Mouse (Mus musculus) kidney, adult 18-20 months (tissue): ENCODE results near the gene Hgd.

ENCODE experiments used
- DNase-seq: peaks from one replicate; pipeline ENCODE4 v3.0.0; 2021

Hgd gene

DNA sequence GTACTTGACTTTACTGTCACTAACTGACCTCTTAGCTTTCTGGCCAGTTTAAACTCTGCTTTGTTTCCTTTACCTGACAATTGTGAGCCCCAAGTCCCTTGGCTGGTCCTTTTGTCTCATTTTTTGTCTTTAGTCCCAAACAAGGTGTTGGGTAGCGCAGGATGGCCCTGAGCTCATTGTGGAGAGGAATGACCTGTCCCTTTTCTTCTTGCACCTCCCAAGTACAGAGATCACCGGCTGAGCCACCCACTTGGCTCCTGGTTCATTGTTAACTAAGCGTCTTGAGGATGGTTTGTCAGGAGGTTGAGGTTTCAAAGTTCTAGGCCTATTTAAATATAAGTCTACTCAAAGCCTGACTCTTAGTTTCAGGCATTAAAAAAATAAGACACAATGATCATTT is 3.4 kb downstream of the Hgd start:
- DNase-seq: peak; percentile 56

DNA sequence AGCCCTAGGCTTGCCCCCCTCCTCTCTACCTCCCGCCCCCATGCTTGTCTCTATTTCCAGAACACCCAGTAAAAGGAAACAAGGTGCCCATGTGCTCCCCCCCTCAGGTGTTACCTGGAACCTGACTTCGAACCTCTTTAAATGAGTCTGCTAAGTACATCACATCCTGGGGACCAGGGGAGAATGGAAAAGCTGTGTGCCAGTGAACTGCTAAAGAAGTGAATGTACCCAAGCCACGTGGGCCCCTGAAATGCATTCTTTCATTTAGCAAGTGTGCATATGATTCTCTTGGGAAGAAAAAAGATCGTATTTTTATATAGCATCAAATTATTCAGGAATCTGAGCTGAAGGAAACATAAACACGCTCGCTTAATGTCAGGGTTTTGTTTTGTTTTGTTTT is 3.8 kb downstream of the Hgd start:
- no peak for DNase-seq

- DNase-seq: peak; percentile 78
These were observed 4.5 kb downstream of the Hgd start for GRCm38 (mm10) chr16:37584218-37585035.

DNA sequence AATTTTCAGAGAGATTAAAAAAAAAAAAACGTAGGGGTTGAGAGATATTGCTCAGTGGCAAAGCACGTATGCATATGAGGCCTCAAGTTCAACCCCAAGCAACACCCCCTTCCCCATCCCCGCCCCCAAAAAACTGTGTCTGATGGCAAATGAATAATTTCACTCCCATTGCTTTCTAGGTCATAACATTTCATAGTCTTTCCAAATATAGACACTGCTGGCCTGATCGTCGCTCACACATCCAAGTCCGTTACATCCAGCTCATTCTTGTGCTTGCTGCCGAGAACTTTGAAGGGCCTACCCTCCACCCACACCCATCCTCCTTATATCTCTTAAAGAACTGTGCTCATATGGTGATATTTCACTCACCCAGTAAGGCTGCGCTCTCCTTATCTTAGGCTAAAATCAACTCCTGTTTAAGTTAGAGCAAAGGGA is 5.2 kb downstream of the Hgd start:
- DNase-seq: no peak

GRCm38 (mm10) chr16:37590921-37591320 is 11.0 kb downstream of the Hgd start:
- DNase-seq: peak; percentile 24

GRCm38 (mm10) chr16:37591551-37591950 is 11.6 kb downstream of the Hgd start:
- no peak for DNase-seq

GRCm38 (mm10) chr16:37597412-37597811 is 17.5 kb downstream of the Hgd start:
- no peak for DNase-seq

DNA sequence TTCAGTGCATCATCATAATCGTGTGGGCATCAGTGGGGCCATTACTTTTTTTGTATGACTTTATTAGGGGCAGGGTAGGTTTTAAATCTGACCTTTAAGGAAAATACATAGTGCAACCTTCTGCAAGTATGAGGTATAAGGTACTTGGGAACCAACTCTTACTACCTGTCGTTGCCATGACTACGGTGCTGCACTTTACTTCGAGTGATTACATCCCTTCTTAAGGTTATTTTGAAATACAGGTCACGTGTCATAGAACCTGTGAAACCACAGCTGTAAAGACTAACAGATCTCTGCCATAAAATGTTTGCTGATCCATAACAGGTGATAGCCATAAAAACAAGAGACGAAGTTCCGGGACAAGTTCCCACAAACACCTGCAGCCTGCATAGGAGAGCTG is 18.5 kb downstream of the Hgd start:
- no peak for DNase-seq

DNA sequence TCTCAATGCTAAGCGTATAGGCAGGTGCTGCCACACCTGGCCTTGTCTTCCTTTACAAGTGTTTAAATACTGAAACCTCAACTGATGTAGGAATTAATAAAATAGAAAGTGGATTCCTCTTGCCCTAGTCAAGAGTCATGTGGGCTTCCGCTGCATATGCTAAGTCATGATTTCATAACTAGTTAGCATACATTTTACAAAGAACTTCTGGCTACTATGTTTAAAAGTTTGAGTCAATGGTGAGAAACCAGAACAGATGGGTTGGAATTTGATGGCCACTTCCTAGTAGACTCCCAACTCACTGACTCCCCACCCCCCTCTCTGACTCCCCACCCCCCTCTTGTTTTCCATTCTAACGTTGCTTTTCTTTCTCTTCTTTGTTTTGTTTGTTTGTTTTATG is 19.4 kb downstream of the Hgd start:
- DNase-seq: no peak

- no peak for DNase-seq
These were observed 23.5 kb downstream of the Hgd start for GRCm38 (mm10) chr16:37603431-37603830.

DNA sequence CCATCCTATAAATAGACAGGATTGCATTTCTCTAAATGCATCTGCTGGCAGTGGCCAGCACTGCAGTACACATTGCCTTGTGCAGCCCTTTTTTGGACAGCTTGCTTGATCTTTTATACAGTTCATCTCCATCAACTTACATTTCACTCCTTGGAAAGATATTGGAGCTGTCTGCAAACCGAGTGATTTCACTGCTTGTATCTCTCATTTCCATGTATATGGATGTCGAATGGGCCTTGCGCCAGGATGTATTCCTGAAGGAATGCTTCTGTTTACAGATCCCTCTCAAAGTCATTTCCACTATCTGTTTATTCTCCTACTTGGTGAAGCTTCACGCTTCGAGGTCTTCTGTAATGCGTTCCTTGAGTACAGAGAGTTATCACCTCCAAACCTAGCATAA is 24.3 kb downstream of the Hgd start:
- DNase-seq: no peak

GRCm38 (mm10) chr16:37610333-37610732 is 30.4 kb downstream of the Hgd start:
- DNase-seq: no peak

GRCm38 (mm10) chr16:37611072-37611471 is 31.1 kb downstream of the Hgd start:
- no peak for DNase-seq

DNA sequence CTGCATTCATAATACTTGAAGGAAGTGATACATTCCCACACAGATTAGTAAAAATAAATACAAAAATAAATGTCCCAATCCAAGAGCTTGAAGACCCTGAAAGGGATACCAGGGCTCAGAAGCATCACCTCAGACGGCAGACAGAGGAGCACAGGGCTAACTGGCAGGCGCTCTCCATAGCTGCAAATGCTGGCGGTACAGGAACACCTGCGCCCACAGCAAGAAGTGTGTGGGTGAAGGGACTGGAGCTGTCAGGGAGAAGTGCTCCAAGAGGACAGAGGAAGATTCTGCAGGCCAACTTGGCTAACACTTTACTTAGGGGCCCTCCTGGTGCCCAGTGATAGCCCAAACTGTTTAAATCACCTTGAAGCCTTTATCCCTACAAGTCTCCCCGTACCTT is 32.1 kb downstream of the Hgd start:
- DNase-seq: no peak

DNA sequence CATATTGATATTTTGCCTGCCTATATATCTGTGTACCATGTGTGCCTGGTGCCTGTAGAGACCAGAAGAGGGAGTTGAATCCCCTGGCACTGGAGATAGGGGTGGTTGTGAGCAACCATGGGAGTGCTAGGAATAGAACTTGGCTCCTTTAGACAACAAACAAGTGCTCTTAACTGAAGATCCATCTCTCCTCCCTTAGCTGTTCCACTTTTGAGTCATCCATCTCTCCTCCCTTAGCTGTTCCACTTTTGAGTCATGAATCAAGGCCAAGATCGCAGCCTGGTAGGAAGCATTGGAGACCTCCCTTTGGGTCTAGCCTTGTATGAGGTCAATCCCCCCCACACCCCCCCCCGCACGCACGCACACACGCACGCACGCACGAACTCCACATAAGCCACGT is 34.6 kb downstream of the Hgd start:
- DNase-seq: no peak

DNA sequence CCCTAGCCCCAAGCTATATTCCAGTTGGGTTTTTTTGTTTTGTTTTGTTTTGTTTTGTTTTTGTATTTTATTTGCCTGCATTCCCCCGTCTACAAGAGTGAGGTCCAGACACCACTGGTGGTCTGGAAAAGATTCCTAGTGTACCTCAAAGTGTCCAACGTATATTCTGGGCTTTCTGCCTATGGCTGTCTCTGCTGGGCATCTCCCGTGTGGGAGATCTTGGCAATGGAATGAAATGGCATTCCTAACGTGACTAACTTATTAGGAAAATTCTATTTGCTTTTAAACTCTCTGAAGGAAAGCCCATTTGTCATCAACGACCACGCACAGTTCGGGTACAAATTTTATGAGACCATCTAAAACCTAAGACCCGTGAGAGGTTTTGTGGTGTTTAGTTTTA is 35.5 kb downstream of the Hgd start:
- no peak for DNase-seq

- DNase-seq: no peak
These were observed 36.2 kb downstream of the Hgd start for GRCm38 (mm10) chr16:37616104-37616503.

DNA sequence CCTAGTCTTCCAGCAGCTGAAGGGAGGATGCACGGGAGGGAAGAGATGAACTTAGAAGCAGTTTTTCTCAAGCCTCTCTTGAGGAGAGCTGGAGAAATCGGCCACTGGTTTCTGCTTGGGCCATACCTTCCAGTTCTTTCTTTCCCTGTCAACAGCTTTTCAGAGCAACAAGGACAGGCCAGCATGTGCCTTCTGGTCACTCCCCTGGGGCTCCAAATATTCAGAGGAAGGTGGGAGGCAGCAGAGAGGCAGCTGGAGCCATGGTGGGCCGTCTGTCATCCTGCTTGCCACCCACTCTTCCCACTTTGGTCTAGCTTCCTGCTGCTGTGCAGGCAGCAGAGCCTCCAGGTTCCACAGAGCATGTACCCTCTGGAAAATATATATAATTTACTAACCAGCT is 37.7 kb downstream of the Hgd start:
- DNase-seq: no peak

GRCm38 (mm10) chr16:37622403-37622802 is 42.5 kb downstream of the Hgd start:
- no peak for DNase-seq

GRCm38 (mm10) chr16:37622919-37623318 is 43.0 kb downstream of the Hgd start:
- DNase-seq: no peak

- DNase-seq: no peak
These were observed 46.5 kb downstream of the Hgd start for GRCm38 (mm10) chr16:37626388-37626949.

DNA sequence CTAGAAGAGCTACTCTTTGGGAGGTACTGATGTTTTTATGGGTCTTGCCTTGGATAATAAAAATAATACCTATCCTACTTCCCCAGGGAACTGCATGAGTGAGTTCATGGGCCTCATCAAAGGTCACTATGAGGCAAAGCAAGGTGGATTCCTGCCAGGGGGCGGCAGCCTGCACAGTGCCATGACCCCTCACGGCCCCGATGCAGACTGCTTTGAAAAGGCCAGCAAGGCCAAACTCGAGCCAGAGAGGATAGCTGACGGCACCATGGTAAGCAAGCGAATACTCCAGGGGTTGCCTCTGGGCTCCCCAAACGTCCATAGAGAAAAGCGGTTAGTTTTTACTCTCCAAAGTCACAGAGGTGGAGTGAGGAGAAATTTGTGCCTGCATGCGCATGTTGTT is 48.4 kb downstream of the Hgd start:
- peak; percentile 35 for DNase-seq

- DNase-seq: no peak
These were observed 49.1 kb downstream of the Hgd start for GRCm38 (mm10) chr16:37629011-37629410.

DNA sequence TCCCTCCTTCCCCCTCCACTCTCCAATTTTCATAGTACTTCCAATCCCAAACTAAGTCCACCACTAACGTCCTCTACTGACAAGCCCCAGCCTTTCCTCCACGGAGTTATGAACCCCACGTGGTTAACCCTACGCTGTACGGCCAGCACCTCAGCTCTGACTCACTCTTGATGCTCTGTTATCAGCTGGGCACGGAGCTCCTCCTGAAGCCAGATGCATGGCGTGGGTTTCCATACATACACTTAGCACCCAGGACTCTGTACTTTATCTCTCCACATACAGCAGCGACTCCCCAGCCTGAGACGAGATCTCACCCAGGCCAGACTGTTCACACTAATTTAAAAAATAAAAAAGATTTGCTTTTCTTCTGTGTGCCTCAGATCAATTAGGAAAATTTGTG is 54.6 kb downstream of the Hgd start:
- no peak for DNase-seq

DNA sequence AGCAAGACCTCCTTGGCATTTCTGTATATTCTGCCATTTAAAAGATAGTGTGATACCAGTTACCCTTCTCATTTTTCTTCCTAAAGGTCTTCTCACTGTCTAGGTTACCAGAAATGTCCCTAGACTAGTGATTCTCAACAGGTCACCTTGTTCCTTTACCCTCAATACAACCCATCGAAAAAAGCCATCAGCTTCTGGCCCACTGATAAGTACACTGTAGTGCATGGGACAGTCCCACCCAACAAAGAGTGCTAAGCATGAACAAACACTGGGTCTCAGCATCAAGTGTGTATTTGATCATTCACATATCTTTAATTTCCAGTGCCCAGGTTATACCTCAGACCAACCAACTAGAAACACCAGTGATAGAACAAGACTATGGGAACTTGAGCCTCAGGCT is 55.1 kb downstream of the Hgd start:
- no peak for DNase-seq
